Comparison of ENCODE assay signal across 21 mouse cellular contexts in the genomic region with DNA sequence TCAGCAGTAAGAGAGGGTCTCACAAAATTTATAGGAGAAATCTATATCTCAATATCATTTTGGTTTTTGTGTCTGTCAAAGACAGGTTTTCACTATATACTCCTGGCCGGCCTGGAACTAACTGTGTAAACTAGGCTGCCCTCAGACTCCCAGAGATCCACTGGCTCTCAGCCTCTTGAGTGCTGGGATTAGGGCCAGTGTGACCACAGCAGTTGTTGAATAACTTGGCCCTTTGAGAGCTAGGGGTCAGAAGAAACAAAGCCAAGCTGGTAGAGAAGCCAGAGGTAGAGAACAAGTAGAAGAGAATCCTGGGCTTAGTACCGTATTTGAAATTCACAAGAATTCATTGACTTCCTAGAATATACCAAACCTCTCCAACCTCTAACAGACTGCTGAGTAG. TPM values are rescaled to one million over a fixed set of nuclear protein-coding genes. Genes with fewer than 3 reads are reported as not detected.
A peak's percentile ranks its signal among the peaks of the same experiment; 100 is the strongest.
DNase-seq lines count a peak whose midpoint lies in the region; ATAC-seq lines count a peak whose summit lies in the region.
"Had no signal": no experiment of that assay in that cellular context is flagged by ENCODE, and none has a peak within 500 bp of the region (broad histone marks: within the 10 kb centered on the region; RNA-seq: fewer than 3 reads in every experiment).

No protein-coding gene starts in this region.

- H3K9me3 ChIP-seq in kidney, embryonic 16.5 days (ENCODE audit: low read length): no peaks in the 10 kb centered on the region
- H3K9me3 ChIP-seq: embryonic facial prominence, embryonic 13.5 days; forebrain, embryonic 13.5 days; heart, embryonic 13.5 days; hindbrain, embryonic 12.5 days had no signal

- no peaks in the 10 kb centered on the region for H3K27me3 ChIP-seq in kidney, embryonic 16.5 days (ENCODE audit: insufficient read depth, low read length)
- H3K27me3 ChIP-seq: embryonic facial prominence, embryonic 13.5 days; forebrain, embryonic 13.5 days; heart, embryonic 13.5 days; hindbrain, embryonic 12.5 days; Patski had no signal

- H3K4me1 ChIP-seq in kidney, embryonic 16.5 days (ENCODE audit: insufficient read depth, low read length): peaks cover 11% of the 10 kb centered on the region

- H3K4me2 ChIP-seq in kidney, embryonic 16.5 days (replicated peaks; ENCODE audit: low read depth, low read length): no peak overlapping the region
- H3K4me2 ChIP-seq: embryonic facial prominence, embryonic 13.5 days; forebrain, embryonic 13.5 days; heart, embryonic 13.5 days; hindbrain, embryonic 12.5 days had no signal

- no peak overlapping the region for H3K9ac ChIP-seq in kidney, embryonic 16.5 days (replicated peaks; ENCODE audit: low read length)
- H3K9ac ChIP-seq: embryonic facial prominence, embryonic 13.5 days; forebrain, embryonic 13.5 days; forebrain, postnatal 0 days; heart, embryonic 13.5 days; hindbrain, embryonic 12.5 days had no signal

- no peak for ATAC-seq in kidney, embryonic 16.5 days (ENCODE audit: low FRiP score, low TSS enrichment)
- ATAC-seq: activated CD4-positive, CD25-positive, alpha-beta regulatory T cell, adult 4 months; forebrain, embryonic 13.5 days; forebrain, postnatal 0 days; Patski had no signal

- H3K27ac ChIP-seq in kidney, embryonic 16.5 days (ENCODE audit: low read length): no peak overlapping the region
- H3K27ac ChIP-seq: embryonic facial prominence, embryonic 13.5 days; forebrain, embryonic 13.5 days; heart, embryonic 13.5 days; hindbrain, embryonic 12.5 days had no signal

- WGBS in kidney, embryonic 16.5 days: 97% methylated on average over 2 of the region's 2 CpGs

- no peak overlapping the region for H3K4me3 ChIP-seq in kidney, embryonic 16.5 days (ENCODE audit: low read length)
- H3K4me3 ChIP-seq: embryonic facial prominence, embryonic 13.5 days; forebrain, embryonic 13.5 days; heart, embryonic 13.5 days; hindbrain, embryonic 12.5 days had no signal

- H3K36me3 ChIP-seq in kidney, embryonic 16.5 days (ENCODE audit: insufficient read depth, low read length): peaks cover 46% of the 10 kb centered on the region

- peak; percentile 51 for DNase-seq in kidney, adult 11 months
- DNase-seq in kidney, adult 9 months: peak; percentile 72
- DNase-seq in kidney, postnatal 10 days: no peak
- DNase-seq in lung, postnatal 25 days (ENCODE audit: low spot score): peak; percentile 12
- DNase-seq in lung, postnatal 4 days: no peak
- no peak for DNase-seq in MN1 (ENCODE audit: low spot score)
- DNase-seq: adrenal gland, adult 2 months; adrenal gland, postnatal 25 days; cerebellum, adult 18-20 months; cerebellum, adult 9-11 months; cerebellum, postnatal 36 days; forebrain, postnatal 0 days; gastrocnemius, postnatal 25 days; heart, postnatal 36 days had no signal

RNA-seq across cellular contexts. Expression of a gene that starts 3.3 kb away (rescaled TPM):
- polyA plus RNA-seq in kidney, embryonic 16.5 days (2015; fragmentation: Nextera tagmentation; extraction: Ambion mirVana): 11.1 and 12.5 TPM in 2 replicates

RNA-seq across cellular contexts. Expression of a gene that starts 45.6 kb away (rescaled TPM):
- 15.2 and 17.4 TPM in 2 replicates for polyA plus RNA-seq in kidney, embryonic 16.5 days (2015; fragmentation: Nextera tagmentation; extraction: Ambion mirVana)

Comparison
In these comparisons a context has a peak if more than half of its experiments do, and no peak if none do; other contexts are left out.
1. DNase-seq: peak in kidney, adult 11 months (single experiment), kidney, adult 9 months (single experiment) and lung, postnatal 25 days (single experiment); none in kidney, postnatal 10 days (single experiment), lung, postnatal 4 days (0 of 2) and MN1 (single experiment).